Mouse (Mus musculus): ENCODE data around the gene Aars. TPM values are rescaled to one million over a fixed set of nuclear protein-coding genes. Genes with fewer than 3 reads are reported as not detected.

Gene Aars
- total RNA-seq, 2 experiments from 2014 or later, result 87.5 to 104 TPM

DNA sequence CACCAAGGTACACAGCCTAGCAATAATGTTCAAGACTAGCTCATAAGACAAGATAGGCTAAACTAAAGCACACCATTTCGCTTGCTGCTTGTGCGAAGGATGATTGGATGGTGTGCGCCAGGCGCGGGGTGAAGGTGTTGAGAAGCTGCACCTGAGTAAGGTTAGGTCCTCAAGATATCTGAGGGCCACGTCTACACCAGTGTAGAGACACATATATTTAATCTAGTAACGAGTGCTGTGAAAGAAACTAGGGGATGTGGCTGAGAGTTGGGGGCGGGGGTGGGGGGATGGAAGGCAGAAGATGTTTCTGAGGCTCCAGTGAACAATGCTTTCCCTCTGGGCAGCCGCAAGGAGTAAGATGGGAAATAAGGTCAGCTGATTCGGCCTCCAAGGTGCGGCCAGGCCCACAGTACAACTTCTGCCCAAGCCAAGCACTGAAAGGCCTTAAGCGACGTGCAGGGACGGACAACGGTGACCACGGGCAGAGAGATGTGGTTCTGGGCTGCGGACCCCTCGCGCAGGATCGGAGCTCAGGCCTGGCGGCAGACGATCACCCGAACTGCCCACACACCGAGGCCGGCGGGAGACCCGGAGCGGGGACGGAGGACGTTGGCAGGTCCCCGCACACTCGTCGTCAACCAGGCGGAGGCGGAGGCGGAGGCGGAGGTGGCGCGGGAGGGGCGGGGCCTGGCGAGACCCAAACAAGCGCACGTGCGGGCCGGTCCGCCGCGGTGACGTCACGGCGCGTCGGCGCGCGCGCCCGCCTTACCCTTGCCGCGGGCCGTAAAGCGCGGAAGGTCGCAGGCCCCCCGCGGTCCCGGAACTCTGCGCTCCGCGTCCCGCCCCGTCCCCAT lies 61.1 kb downstream of the Aars start, which contains the start of gene Pdpr:
Pdpr (plus strand) TSS at position 766 of the 854 bp plus-strand sequence.
- DNase-seq (ENCODE audit: low spot score in 2 of 2), result peak; percentile 82 to 83

DNA sequence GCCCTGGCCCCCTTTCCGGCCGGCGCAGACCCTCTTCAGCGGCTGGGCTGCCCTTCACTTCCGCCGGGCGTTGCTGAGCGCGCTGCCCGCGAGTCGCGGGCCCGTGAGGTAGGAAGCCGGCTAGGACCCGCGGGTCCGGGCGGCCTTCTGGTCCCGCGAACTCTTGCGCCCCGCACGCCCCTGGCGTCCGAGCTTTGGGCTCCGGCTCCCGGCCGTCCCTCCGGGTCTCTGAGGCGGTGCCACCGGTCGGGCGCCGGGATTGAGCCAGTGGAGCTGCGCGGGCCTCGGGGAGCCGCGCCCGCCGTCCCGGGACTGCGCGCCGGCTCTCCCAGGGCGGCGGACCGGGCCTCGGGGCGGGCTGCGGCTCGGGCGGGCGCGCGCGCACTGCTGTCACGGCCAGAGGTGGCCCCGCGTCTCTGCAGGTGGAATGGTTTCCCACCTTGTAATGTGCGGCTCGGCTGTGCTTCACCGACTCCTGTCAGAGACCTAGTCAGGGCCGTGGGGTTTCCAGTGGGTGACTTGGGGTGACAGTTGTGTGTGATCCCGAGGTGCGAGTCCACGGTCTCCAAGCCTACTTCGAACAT lies 61.9 kb downstream of the Aars start:
- DNase-seq (ENCODE audit: low spot score in 2 of 2), result peak in 1 of 2 experiments; percentile 8

Small RNA genes lying within 50 kb of the gene (microRNA-seq; reads per million reads assigned to microRNA genes)
- gene Gm24103, result not detected
- 1.3 reads per million for gene Mir3473d

Other genes with a start within 250 kb of the Aars start
- 1 to 10 TPM; 5.6 to 9.2 TPM for gene Il34, start 227.2 kb upstream of the Aars start, total RNA-seq (2021)
- 10 to 100 TPM; 59.7 to 64.1 TPM for gene Cog4, start 186.5 kb upstream of the Aars start, total RNA-seq (2021)
- gene Sf3b3, start 186.4 kb upstream of the Aars start, total RNA-seq (2021), result 100 to 1,000 TPM in 1 of 2 experiments, 10 to 100 TPM in 1; 93.3 to 108 TPM
- 10 to 100 TPM in 1 of 2 experiments, 1 to 10 TPM in 1; 8.9 to 10.9 TPM for gene Fuk, start 130.7 kb upstream of the Aars start, total RNA-seq (2021)
- gene St3gal2, start 113.2 kb upstream of the Aars start, total RNA-seq (2021), result 10 to 100 TPM; 26.8 to 30.5 TPM
- gene Ddx19a, start 35.3 kb upstream of the Aars start, total RNA-seq (2021), result 10 to 100 TPM; 55.4 to 62.8 TPM
- gene Ddx19b, start 1.4 kb upstream of the Aars start, total RNA-seq (2021), result 10 to 100 TPM; 16.6 to 17.6 TPM
- gene Exosc6, start 23.2 kb downstream of the Aars start, total RNA-seq (2021), result not detected
- gene Clec18a, start 59.3 kb downstream of the Aars start, total RNA-seq (2021), result 10 to 100 TPM in 1 of 2 experiments, under 1 TPM in 1; 0.23 to 15.9 TPM
- 10 to 100 TPM; 40.0 to 40.7 TPM for gene Pdpr, start 61.5 kb downstream of the Aars start, total RNA-seq (2021)
- gene Glg1, start 226.1 kb downstream of the Aars start, total RNA-seq (2021), result 100 to 1,000 TPM; 127 to 138 TPM